Mouse (Mus musculus): ENCODE data around the gene Mymx.

Mymx gene

GRCm38 (mm10) chr17:45568990-45569389 is 32.9 kb downstream of the Mymx start:
- no peak for DNase-seq

- no peak for DNase-seq
These were observed 34.7 kb downstream of the Mymx start for GRCm38 (mm10) chr17:45567162-45567601.

- peak; percentile 25 to 41 for DNase-seq
These were observed 35.3 kb downstream of the Mymx start for GRCm38 (mm10) chr17:45566360-45567161.

- no peak for DNase-seq
These were observed 35.9 kb downstream of the Mymx start for GRCm38 (mm10) chr17:45566031-45566359.

GRCm38 (mm10) chr17:45565103-45565502 is 36.8 kb downstream of the Mymx start:
- no peak for DNase-seq

- DNase-seq: peak in 1 of 2 experiments; percentile 39
These were observed 37.3 kb downstream of the Mymx start for GRCm38 (mm10) chr17:45564531-45565084.

GRCm38 (mm10) chr17:45563655-45564530 is 38.0 kb downstream of the Mymx start, which contains the start of gene Slc35b2:
TSS of gene Slc35b2 (plus strand) at chr17:45563874.
- peak; percentile 93 to 95 for DNase-seq

GRCm38 (mm10) chr17:45563216-45563615 is 38.7 kb downstream of the Mymx start:
- DNase-seq: peak in 1 of 2 experiments; percentile 28

GRCm38 (mm10) chr17:45559732-45560525 is 42.0 kb downstream of the Mymx start:
- DNase-seq: peak; percentile 54 to 55

- DNase-seq: peak in 1 of 2 experiments; percentile 45
These were observed 43.7 kb downstream of the Mymx start for GRCm38 (mm10) chr17:45557998-45558862.

GRCm38 (mm10) chr17:45557246-45557824 is 44.6 kb downstream of the Mymx start:
- DNase-seq: no peak

- no peak for DNase-seq
These were observed 45.2 kb downstream of the Mymx start for GRCm38 (mm10) chr17:45556514-45557245.

- DNase-seq: peak in 1 of 2 experiments; percentile 43
These were observed 45.8 kb downstream of the Mymx start for GRCm38 (mm10) chr17:45556107-45556489.

- peak; percentile 95 for DNase-seq
These were observed 46.3 kb downstream of the Mymx start, which contains the start of gene Nfkbie for GRCm38 (mm10) chr17:45555452-45556106. TSS of gene Nfkbie (plus strand) at chr17:45555703.

GRCm38 (mm10) chr17:45554420-45554819 is 47.5 kb downstream of the Mymx start:
- DNase-seq: no peak

- no peak for DNase-seq
These were observed 48.8 kb downstream of the Mymx start for GRCm38 (mm10) chr17:45553065-45553464.

- DNase-seq: peak; percentile 89 to 92
These were observed 50.0 kb downstream of the Mymx start for GRCm38 (mm10) chr17:45551816-45552451.

GRCm38 (mm10) chr17:45551249-45551796 is 50.6 kb downstream of the Mymx start:
- no peak for DNase-seq
